Mouse (Mus musculus) hindbrain, postnatal 0 days (tissue): ENCODE results near the gene Ccdc61. TPM values are rescaled to one million over a fixed set of nuclear protein-coding genes. Genes with fewer than 3 reads are reported as not detected.

Experiments used
- ATAC-seq: fragments of 200-750 bp; cut with Nextera tagmentation; 2 replicates; pipeline ENCODE4 v1.8.0; 2017; ENCODE audit warnings: mild to moderate bottlenecking, moderate TSS enrichment, moderate library complexity
- DNase-seq: peaks from one replicate; pipeline ENCODE4 v3.0.0-alpha.2; 2015; ENCODE audit warnings: low spot score
- H3K27ac ChIP-seq: fragments of 300-500 bp; sonication (generic); 2 replicates; pipeline ENCODE4 v1.5.1; 2014; ENCODE audit warnings: mild to moderate bottlenecking
- H3K27me3 ChIP-seq: fragments of 300-500 bp; sonication (generic); 2 replicates; pipeline ENCODE4 v1.6.1; 2014; ENCODE audit warnings: low read length, mixed read lengths; ENCODE audit not compliant: insufficient read depth
- H3K36me3 ChIP-seq: fragments of 300-500 bp; sonication (generic); 2 replicates; pipeline ENCODE4 v1.6.1; 2014; ENCODE audit warnings: low read length, mixed read lengths; ENCODE audit not compliant: insufficient read depth
- H3K4me1 ChIP-seq: fragments of 300-500 bp; sonication (generic); 2 replicates; pipeline ENCODE4 v1.6.1; 2014; ENCODE audit warnings: antibody characterized with exemption, low read length, mixed read lengths; ENCODE audit not compliant: insufficient read depth
- H3K4me2 ChIP-seq: fragments of 300-500 bp; sonication (generic); 2 replicates; pipeline ENCODE4 v1.6.1; 2014; ENCODE audit warnings: low read depth, mild to moderate bottlenecking, low read length, moderate library complexity, mixed read lengths
- H3K4me3 ChIP-seq: fragments of 300-500 bp; sonication (generic); 2 replicates; pipeline ENCODE4 v1.5.1; 2014; ENCODE audit warnings: low read length
- H3K9ac ChIP-seq: fragments of 300-500 bp; sonication (generic); replicated peaks from 2 replicates; pipeline ENCODE4 v1.6.1; 2014; ENCODE audit warnings: mild to moderate bottlenecking, low read length, moderate library complexity, mixed read lengths
- H3K9me3 ChIP-seq: fragments of 300-500 bp; sonication (generic); 2 replicates; pipeline ENCODE4 v1.6.1; 2016; ENCODE audit warnings: low read length, mixed read lengths
- CTCF ChIP-seq: IDR thresholded peaks from 2 replicates; pipeline ENCODE4 v1.5.1; 2016; ENCODE audit warnings: antibody characterized with exemption, control low read depth, low read depth
- WGBS: fragments of 180-500 bp; shearing (Covaris S2); extraction: QIAGEN DNeasy Blood & Tissue Kit; methylation state at CpG from one replicate; pipeline ENCODE4 v1.1.7; 2014; 5-methylcytosine and 5-hydroxymethylcytosine counted together
- polyA plus RNA-seq: library from polyadenylated mRNA; unstranded; fragments of >200 nt; fragmentation: Nextera tagmentation; extraction: Ambion mirVana; gene quantifications from 2 replicates; pipeline ENCODE4 v1.2.1, GENCODE M21; 2015
- total RNA-seq: library from RNA; depleted of rRNA; stranded (reverse); fragments of >200 nt; gene quantifications from 2 replicates; pipeline ENCODE4 v1.2.3, GENCODE M21; 2014

Gene Ccdc61
- total and polyA plus RNA-seq, 2 experiments from 2014 or later: 22.0 to 32.9 TPM

- H3K9me3 ChIP-seq: no peaks in the 10 kb centered on the region
- H3K27me3 ChIP-seq: no peaks in the 10 kb centered on the region
- 12% methylated on average over 12 of the region's 12 CpGs for WGBS
- H3K27ac ChIP-seq: peak overlapping the region; percentile 80
- peaks cover 23% of the 10 kb centered on the region for H3K4me1 ChIP-seq
- TF ChIP-seq CTCF: 0 out of 2 replicates have a peak, but pooled peaks have one; percentile 16
- H3K9ac ChIP-seq: no peak overlapping the region; the same call in 1 of the 2 replicates
- no peak overlapping the region for H3K4me3 ChIP-seq
- ATAC-seq (peak; percentile 90), DNase-seq (peak; percentile 95)
- peak overlapping the region; percentile 28 for H3K4me2 ChIP-seq
- H3K36me3 ChIP-seq: peaks cover 21% of the 10 kb centered on the region; the same call in 1 of the 2 replicates
Observed at GRCm38 (mm10) chr7:18949781-18950522, 39.7 kb upstream of the Ccdc61 start.

DNA sequence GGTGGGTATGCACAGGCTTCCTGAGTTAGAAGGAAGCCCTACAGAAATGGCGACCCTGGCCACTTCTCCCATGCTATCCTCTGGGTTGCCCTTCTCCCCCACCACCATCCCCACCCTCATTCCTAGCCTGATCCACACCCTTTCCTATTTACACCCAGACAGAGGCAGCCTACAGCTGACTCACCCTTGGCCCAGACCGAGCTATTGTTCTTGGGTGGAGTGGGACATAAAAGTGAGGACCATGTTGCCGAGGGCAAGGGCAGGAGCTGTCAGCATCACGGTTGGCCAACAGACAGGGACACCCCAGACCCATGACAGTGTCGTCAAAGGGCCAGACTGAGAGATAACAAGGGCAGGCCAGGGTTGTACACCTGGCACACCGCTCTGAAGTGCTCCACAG, 37.9 kb upstream of the Ccdc61 start:
- H3K4me3 ChIP-seq: no peak overlapping the region
- H3K27me3 ChIP-seq: no peaks in the 10 kb centered on the region
- no peak overlapping the region for H3K4me2 ChIP-seq
- 33% methylated on average over 6 of the region's 6 CpGs for WGBS
- H3K9me3 ChIP-seq: no peaks in the 10 kb centered on the region
- H3K4me1 ChIP-seq: peaks cover 23% of the 10 kb centered on the region
- peak overlapping the region; percentile 80 for H3K27ac ChIP-seq
- DNase-seq: no peak
- H3K9ac ChIP-seq: 0 out of 2 replicates have a peak overlapping the region, but pooled peaks have one; percentile 21
- peaks cover 18% of the 10 kb centered on the region; the same call in 1 of the 2 replicates for H3K36me3 ChIP-seq
- no peak for TF ChIP-seq CTCF
- ATAC-seq: no peak

GRCm38 (mm10) chr7:18942815-18943214, 32.6 kb upstream of the Ccdc61 start:
- Histone ChIP-seq H3K4me1 (no peaks in the 10 kb centered on the region; the same call in 1 of the 2 replicates), H3K36me3 (peaks cover 16% of the 10 kb centered on the region; the same call in 1 of the 2 replicates), H3K9me3 (no peaks in the 10 kb centered on the region), H3K4me2 (no peak overlapping the region), H3K4me3 (no peak overlapping the region), H3K27ac (peak overlapping the region; percentile 67; the same call in 1 of the 2 replicates), H3K9ac (no peak overlapping the region), H3K27me3 (no peaks in the 10 kb centered on the region)
- DNase-seq (no peak), ATAC-seq (peak; percentile 10)
- no peak for TF ChIP-seq CTCF
- WGBS: 41% methylated on average over 9 of the region's 9 CpGs

- Histone ChIP-seq H3K4me3 (no peak overlapping the region), H3K4me1 (no peaks in the 10 kb centered on the region; the same call in 1 of the 2 replicates), H3K9me3 (no peaks in the 10 kb centered on the region), H3K9ac (0 out of 2 replicates have a peak overlapping the region, but pooled peaks have one; percentile 1), H3K27me3 (no peaks in the 10 kb centered on the region), H3K27ac (peak overlapping the region; percentile 67), H3K4me2 (0 out of 2 replicates have a peak overlapping the region, but pooled peaks have one; percentile 5), H3K36me3 (peaks cover 15% of the 10 kb centered on the region; the same call in 1 of the 2 replicates)
- ATAC-seq (peak; percentile 82), DNase-seq (peak; percentile 72)
- TF ChIP-seq CTCF: no peak
- WGBS: 6% methylated on average over 1 of the region's 1 CpGs
Observed at GRCm38 (mm10) chr7:18942376-18942775, 32.2 kb upstream of the Ccdc61 start.

GRCm38 (mm10) chr7:18927759-18928158, 17.5 kb upstream of the Ccdc61 start:
- DNase-seq (no peak), ATAC-seq (no peak)
- Histone ChIP-seq H3K9me3 (no peaks in the 10 kb centered on the region), H3K4me2 (peak overlapping the region; percentile 74), H3K27ac (0 out of 2 replicates have a peak overlapping the region, but pooled peaks have one; percentile 96), H3K36me3 (no peaks in the 10 kb centered on the region), H3K27me3 (no peaks in the 10 kb centered on the region), H3K4me1 (peaks cover 26% of the 10 kb centered on the region), H3K9ac (peak overlapping the region; percentile 99), H3K4me3 (peak overlapping the region; percentile 98)
- WGBS: 35% methylated on average over 3 of the region's 3 CpGs
- TF ChIP-seq CTCF: no peak

- peaks cover 28% of the 10 kb centered on the region for H3K4me1 ChIP-seq
- WGBS: 28% methylated on average over 6 of the region's 6 CpGs
- DNase-seq (no peak), ATAC-seq (no peak; the same call in 1 of the 2 replicates)
- peak overlapping the region; percentile 99 for H3K9ac ChIP-seq
- peak overlapping the region; percentile 96 for H3K27ac ChIP-seq
- no peaks in the 10 kb centered on the region for H3K27me3 ChIP-seq
- no peaks in the 10 kb centered on the region for H3K36me3 ChIP-seq
- peak overlapping the region; percentile 74 for H3K4me2 ChIP-seq
- no peaks in the 10 kb centered on the region for H3K9me3 ChIP-seq
- no peak for TF ChIP-seq CTCF
- H3K4me3 ChIP-seq: peak overlapping the region; percentile 98
Observed at GRCm38 (mm10) chr7:18926911-18927310, 16.7 kb upstream of the Ccdc61 start.
